Mouse (Mus musculus) Patski (cell line): ENCODE measurements at regions not wholly inside any gene's neighbourhood (a gene's known extent, or its start where the extent isn't known, plus 50 kb on each side); places are given as distances from the start of the nearest gene placed in this dataset.

Source experiments
- ATAC-seq: fragments of 100-300 bp; one replicate; pipeline ENCODE4 v1.8.0; 2021
- CTCF ChIA-PET: fragments of 350-600 bp; sonication (Branson Sonifier 250); formaldehyde crosslinking; loops from one replicate; lab custom pipeline; 2022; ENCODE audit warnings: inconsistent platforms; lab: Charles Lee
- POLR2A ChIA-PET: fragments of 350-600 bp; sonication (Branson Sonifier 250); formaldehyde crosslinking; loops from one replicate; lab custom pipeline; 2022; ENCODE audit warnings: antibody characterized with exemption, inconsistent platforms; lab: Charles Lee
- DNase-seq: peaks from one replicate; pipeline ENCODE4 v3.0.0-alpha.2; 2011; ENCODE audit warnings: low read depth, low spot score
- H3K27me3 ChIP-seq: fragments of 371-371 bp; one replicate; pipeline ENCODE4 v1.5.1; 2021
- CTCF ChIP-seq: fragments of 100-300 bp; IDR thresholded peaks from one replicate; pipeline ENCODE4 v1.5.1; 2021
- in situ Hi-C: fragments of 300-500 bp; cut with MboI; formaldehyde crosslinking; loops from 3 replicates; pipeline ENCODE4 v1.11.1; 2018; ENCODE audit warnings: low pct_unique_long_range_greater_than_20kb, mixed read lengths

DNA sequence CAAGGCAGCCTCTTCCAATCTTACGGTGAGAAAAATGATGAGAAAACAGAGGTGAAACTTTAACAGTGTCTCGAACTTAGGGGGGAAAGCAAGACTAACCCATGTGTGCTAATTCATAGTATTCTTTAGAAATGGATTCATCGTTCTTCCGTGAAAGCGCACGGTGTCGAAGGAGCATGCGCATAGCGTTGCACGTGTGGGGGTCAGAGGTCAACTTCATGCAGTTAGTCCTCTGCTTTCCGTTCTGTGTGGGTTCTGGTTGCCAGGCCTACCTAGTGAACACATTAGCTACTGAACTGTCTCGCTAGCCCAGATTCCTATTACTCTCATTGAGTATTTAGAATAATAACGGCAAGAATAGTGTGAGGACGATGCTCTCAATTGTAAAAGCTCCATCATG is 74.7 kb upstream of the Kcnk2 start:
- no peak for TF ChIP-seq CTCF
- ChIA-PET POLR2A (no interaction called here), CTCF (no interaction called here)
- H3K27me3 ChIP-seq = peaks cover 3% of the 10 kb centered on the region
- no peak for ATAC-seq
- in situ Hi-C loops = no loop called here
- no peak for DNase-seq

DNA sequence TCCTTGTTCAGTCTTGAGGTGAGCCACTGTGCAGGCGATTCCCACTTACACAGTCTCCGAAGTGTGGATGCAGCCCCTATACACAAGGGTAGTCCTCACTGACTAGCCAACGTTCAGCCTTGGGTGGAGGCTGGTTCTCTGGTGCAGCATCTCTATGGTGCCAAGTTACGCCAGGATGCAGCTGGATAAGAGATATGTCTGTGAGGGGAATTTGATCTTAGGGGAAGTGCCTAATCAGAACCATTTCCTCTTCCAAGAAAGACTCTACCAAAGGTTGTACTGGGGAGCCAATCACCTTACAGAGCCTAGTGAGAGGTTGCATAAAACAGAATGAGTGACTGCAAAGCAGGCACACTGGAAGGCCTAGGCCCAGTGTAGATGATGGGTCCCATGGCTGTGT is 71.0 kb upstream of the Kcnk2 start:
- in situ Hi-C loops = loop anchor here (5.0 kb wide), 1 partner anchor 46 kb away; no protein-coding TSS in a partner anchor
- no peak for ATAC-seq
- no peak for DNase-seq
- peaks cover 8% of the 10 kb centered on the region for H3K27me3 ChIP-seq
- ChIA-PET CTCF (no interaction called here), POLR2A (no interaction called here)
- TF ChIP-seq CTCF = no peak

DNA sequence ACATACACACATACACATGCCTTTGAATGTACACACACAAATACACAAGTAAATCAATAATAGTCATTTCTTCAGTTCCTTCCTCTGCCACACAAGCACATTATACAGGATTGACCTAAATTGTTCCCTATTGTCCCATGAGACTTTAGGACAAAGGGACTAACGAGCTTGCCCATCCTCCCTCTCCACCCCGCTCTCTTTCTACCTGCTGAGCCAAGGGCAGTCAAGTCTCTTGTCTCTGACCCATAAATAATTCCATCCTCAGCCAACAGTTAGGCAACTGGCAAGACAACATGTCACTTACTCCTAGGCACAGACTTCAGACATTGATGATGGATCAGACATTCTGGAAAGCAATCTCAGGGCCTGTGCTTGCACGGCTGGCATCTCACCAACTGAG is 56.3 kb upstream of the Kcnk2 start:
- peaks cover 6% of the 10 kb centered on the region for H3K27me3 ChIP-seq
- in situ Hi-C loops = no loop called here
- CTCF ChIA-PET = interaction anchor here (1.3 to 1.5 kb wide), 2 partner anchors 14 to 431 kb away, joined by 3 read pairs; no protein-coding TSS in a partner anchor
- POLR2A ChIA-PET = no interaction called here
- DNase-seq (no peak), ATAC-seq (no peak)
- TF ChIP-seq CTCF = no peak
